Mouse (Mus musculus) skeletal muscle tissue, adult 2 months (tissue): Measurements from ENCODE around the gene Oog4.
A peak's percentile ranks its signal among the peaks of the same experiment; 100 is the strongest.
"Not testable (repeated sequence)": the region's sequence is repeated elsewhere in the genome, so short reads cannot be mapped to it uniquely, and the experiment has no call there.

ENCODE experiments used
- DNase-seq: peaks from one replicate; pipeline ENCODE4 v3.0.0-alpha.2; 2012; ENCODE audit warnings: low read depth, low spot score

The Oog4 gene

GRCm38 (mm10) chr4:143450224-143450623, at the start of gene Oog4:
Oog4 (minus strand) TSS chr4:143450324.
- DNase-seq: no peak

GRCm38 (mm10) chr4:143426770-143427169, 23.4 kb downstream of the Oog4 start:
- not testable (repeated sequence) for DNase-seq

- DNase-seq: no peak
Measured at GRCm38 (mm10) chr4:143414121-143414520, 36.0 kb downstream of the Oog4 start.

- no peak for DNase-seq
Measured at GRCm38 (mm10) chr4:143413621-143414020, 36.5 kb downstream of the Oog4 start.

GRCm38 (mm10) chr4:143412219-143413092, 37.7 kb downstream of the Oog4 start, which contains the start of gene Pramef8:
Pramef8 (plus strand) TSS chr4:143412426.
- peak; percentile 87 for DNase-seq

GRCm38 (mm10) chr4:143411566-143412218, 38.4 kb downstream of the Oog4 start:
- DNase-seq: no peak

GRCm38 (mm10) chr4:143394181-143394580, 55.9 kb downstream of the Oog4 start, which contains the start of gene Pramel1:
Pramel1 (plus strand) TSS chr4:143394428.
- no peak for DNase-seq

GRCm38 (mm10) chr4:143388955-143389702, 61.0 kb downstream of the Oog4 start:
- no peak for DNase-seq
